Mouse (Mus musculus): Measurements from ENCODE around the gene Map2. TPM values are rescaled to one million over a fixed set of nuclear protein-coding genes. Genes with fewer than 3 reads are reported as not detected.

Map2 gene
- total and polyA plus RNA-seq, 3 experiments: not detected

GRCm38 (mm10) chr1:66386321-66386720 is 211.2 kb downstream of the Map2 start:
- no peaks in the 10 kb centered on the region for H3K79me2 ChIP-seq (ENCODE audit: control insufficient read depth, insufficient read depth, low read length, poor library complexity)
- no peaks in the 10 kb centered on the region for H3K4me1 ChIP-seq (ENCODE audit: control insufficient read depth in 1 of 2, insufficient read depth in 2 of 2, low read length in 2 of 2)
- H3K27ac ChIP-seq (ENCODE audit: control insufficient read depth, low read depth, low read length): no peak overlapping the region
- no peak overlapping the region for H3K9ac ChIP-seq (ENCODE audit: control insufficient read depth, low read depth, low read length, poor library complexity, severe bottlenecking)
- no peak for DNase-seq (ENCODE audit: low read depth, low spot score)
- TF ChIP-seq POLR2AphosphoS2 (IDR thresholded peaks at IDR 0.05; ENCODE audit: low read length) (no peak), POLR2AphosphoS5 (IDR thresholded peaks at IDR 0.05; ENCODE audit: borderline replicate concordance, low read depth, low read length) (no peak), ZKSCAN1 (IDR thresholded peaks at IDR 0.05; ENCODE audit: low read depth, low read length) (no peak), BHLHE40 (IDR thresholded peaks at IDR 0.05; ENCODE audit: borderline replicate concordance, low read depth, low read length) (no peak), EP300 (IDR thresholded peaks at IDR 0.05; ENCODE audit: low read depth in 1 of 2, low read length in 2 of 2) (no peak), MAX (IDR thresholded peaks at IDR 0.05; ENCODE audit: low read length) (no peak), MAFK (IDR thresholded peaks at IDR 0.05; ENCODE audit: borderline replicate concordance, low read depth, low read length) (no peak), POLR2A (IDR thresholded peaks at IDR 0.05; ENCODE audit: control insufficient read depth in 1 of 2, insufficient read depth in 1 of 2, low read depth in 1 of 2, low read length in 2 of 2, poor library complexity in 1 of 2) (no peak), GATA1 (IDR thresholded peaks at IDR 0.05; ENCODE audit: low read depth, low read length) (no peak), GABPA (IDR thresholded peaks at IDR 0.05; ENCODE audit: low read depth, low read length) (no peak), RAD21 (IDR thresholded peaks at IDR 0.05; ENCODE audit: low read depth, low read length) (no peak), MYB (IDR thresholded peaks at IDR 0.05; ENCODE audit: low read depth, low read length) (no peak)
- H3K36me3 ChIP-seq (ENCODE audit: control insufficient read depth in 1 of 2, insufficient read depth in 2 of 2, low read length in 2 of 2): no peaks in the 10 kb centered on the region
- no peaks in the 10 kb centered on the region for H3K9me3 ChIP-seq (replicated peaks; ENCODE audit: insufficient read depth, low read length)
- no peak overlapping the region for H3K4me3 ChIP-seq (ENCODE audit: control insufficient read depth in 1 of 2, insufficient read depth in 1 of 2, low read depth in 2 of 2, low read length in 2 of 2)
- no peaks in the 10 kb centered on the region for H3K27me3 ChIP-seq (ENCODE audit: control insufficient read depth in 1 of 2, insufficient read depth in 2 of 2, low read length in 2 of 2)

GRCm38 (mm10) chr1:66386751-66387452 is 211.8 kb downstream of the Map2 start:
- H3K4me1 ChIP-seq (ENCODE audit: control insufficient read depth in 1 of 2, insufficient read depth in 2 of 2, low read length in 2 of 2): no peaks in the 10 kb centered on the region
- H3K27ac ChIP-seq (ENCODE audit: control insufficient read depth, low read depth, low read length): no peak overlapping the region
- no peaks in the 10 kb centered on the region for H3K36me3 ChIP-seq (ENCODE audit: control insufficient read depth in 1 of 2, insufficient read depth in 2 of 2, low read length in 2 of 2)
- TF ChIP-seq HCFC1 (IDR thresholded peaks at IDR 0.05; ENCODE audit: low read depth, low read length) (no peak), E2F4 (IDR thresholded peaks at IDR 0.05; ENCODE audit: borderline replicate concordance, low read depth, low read length) (no peak), UBTF (IDR thresholded peaks at IDR 0.05; ENCODE audit: borderline replicate concordance, insufficient read depth, low read depth, low read length) (no peak), USF2 (IDR thresholded peaks at IDR 0.05; ENCODE audit: borderline replicate concordance in 1 of 2, insufficient read depth in 1 of 2, low read depth in 1 of 2, low read length in 2 of 2) (no peak)
- H3K9me3 ChIP-seq (replicated peaks; ENCODE audit: insufficient read depth, low read length): no peaks in the 10 kb centered on the region
- no peak overlapping the region for H3K4me3 ChIP-seq (ENCODE audit: control insufficient read depth in 1 of 2, insufficient read depth in 1 of 2, low read depth in 2 of 2, low read length in 2 of 2)
- H3K79me2 ChIP-seq (ENCODE audit: control insufficient read depth, insufficient read depth, low read length, poor library complexity): no peaks in the 10 kb centered on the region
- H3K27me3 ChIP-seq (ENCODE audit: control insufficient read depth in 1 of 2, insufficient read depth in 2 of 2, low read length in 2 of 2): no peaks in the 10 kb centered on the region
- no peak for DNase-seq (ENCODE audit: low read depth, low spot score)
- H3K9ac ChIP-seq (ENCODE audit: control insufficient read depth, low read depth, low read length, poor library complexity, severe bottlenecking): no peak overlapping the region
